Mouse (Mus musculus) small intestine, adult 2 months (tissue): ENCODE measurements around the gene Tnfrsf18.

Experiments
- CTCF ChIP-seq: fragments of 200-500 bp; IDR thresholded peaks from 2 replicates; pipeline ENCODE4 v1.5.1; 2012; ENCODE audit warnings: low read depth, mild to moderate bottlenecking, control low read depth, inconsistent platforms, low read length, moderate library complexity, mixed read lengths; ENCODE audit not compliant: insufficient replicate concordance, insufficient read length; ENCODE audit errors: extremely low read depth
- POLR2A ChIP-seq: fragments of 200-500 bp; IDR thresholded peaks from 2 replicates; pipeline ENCODE4 v1.6.1; 2012; ENCODE audit warnings: low read depth, mild to moderate bottlenecking, control low read depth, inconsistent platforms, low read length, moderate library complexity

GRCm38 (mm10) chr4:156023520-156023919 is 2.4 kb upstream of the Tnfrsf18 start:
- TF ChIP-seq POLR2A (no peak), CTCF (no peak)
